Mouse (Mus musculus) cortical plate, adult 2 months (tissue): Measurements from ENCODE around the gene Hpn.

Source experiments
- CTCF ChIP-seq: fragments of 200-500 bp; IDR thresholded peaks from 2 replicates; pipeline ENCODE4 v1.5.1; 2011; ENCODE audit warnings: mild to moderate bottlenecking, control low read depth, low read length; ENCODE audit not compliant: insufficient read depth; ENCODE audit errors: extremely low read depth
- POLR2A ChIP-seq: fragments of 200-500 bp; IDR thresholded peaks from 2 replicates; pipeline ENCODE4 v1.6.1; 2011; ENCODE audit warnings: mild to moderate bottlenecking, low read length, control low read depth; ENCODE audit not compliant: insufficient read depth; ENCODE audit errors: extremely low read depth

DNA sequence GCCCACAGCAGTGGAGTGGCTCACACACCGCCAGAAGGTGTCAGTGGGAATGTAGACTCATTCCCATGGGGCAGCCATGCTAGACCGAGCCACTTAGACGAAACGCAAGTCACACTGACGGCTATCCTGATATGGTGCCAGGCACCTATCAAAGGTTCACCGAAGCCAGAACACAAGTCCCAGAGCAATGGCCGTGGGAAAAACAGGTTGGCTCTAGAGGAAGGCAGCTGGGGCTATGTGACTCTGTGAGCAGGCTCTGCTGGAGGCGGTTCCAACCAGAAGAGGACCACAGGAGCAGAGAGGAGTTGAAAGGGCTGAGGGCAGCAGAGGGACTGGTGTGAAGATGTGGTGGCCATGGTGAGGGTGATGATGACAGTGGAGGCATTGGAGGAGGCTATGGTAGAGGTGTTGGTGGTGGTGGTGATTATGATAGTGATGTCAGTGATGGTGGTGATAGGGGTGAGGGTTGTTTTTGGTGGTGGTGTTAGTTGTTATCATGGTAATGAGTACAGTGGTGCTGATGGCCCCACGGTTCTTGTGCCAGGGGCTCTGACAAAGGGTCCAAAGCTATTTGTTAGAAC, 28.8 kb downstream of the Hpn start:
- TF ChIP-seq CTCF (no peak), POLR2A (no peak)
